Mouse (Mus musculus): ENCODE measurements at regions not wholly inside any gene's neighbourhood (a gene's known extent, or its start where the extent isn't known, plus 50 kb on each side); places are given as distances from the start of the nearest gene placed in this dataset.

GRCm38 (mm10) chr5:75862630-75862991 is 115.6 kb downstream of the Kdr start:
- H3K27me3 ChIP-seq (replicated peaks): no peaks in the 10 kb centered on the region
- no peaks in the 10 kb centered on the region for H3K4me1 ChIP-seq (ENCODE audit: control insufficient read depth in 1 of 2, insufficient read depth in 2 of 2)
- no peaks in the 10 kb centered on the region for H3K79me2 ChIP-seq (replicated peaks; ENCODE audit: control insufficient read depth, extremely low read depth, insufficient read depth, poor library complexity, severe bottlenecking)
- TF ChIP-seq UBTF (IDR thresholded peaks at IDR 0.05; ENCODE audit: low read depth, low read length): no peak
- no peak for TF ChIP-seq BHLHE40 (IDR thresholded peaks at IDR 0.05; ENCODE audit: low read depth, low read length)
- TF ChIP-seq SMC3 (IDR thresholded peaks at IDR 0.05; ENCODE audit: low read depth, low read length): peak; percentile 66
- no peak for TF ChIP-seq NELFE (IDR thresholded peaks at IDR 0.05; ENCODE audit: low read depth, low read length)
- TF ChIP-seq RAD21 (IDR thresholded peaks at IDR 0.05; ENCODE audit: low read depth, low read length): peak; percentile 73
- TF ChIP-seq USF2 (conservative IDR thresholded peaks at IDR 0.05; ENCODE audit: low read depth, low read length): no peak
- no peak for TF ChIP-seq MXI1 (IDR thresholded peaks at IDR 0.05; ENCODE audit: low read depth, low read length)
- peak; percentile 50 to 70 for TF ChIP-seq CTCF (conservative IDR thresholded peaks at IDR 0.05 in 1 of 2, IDR thresholded peaks at IDR 0.05 in 1 of 2; ENCODE audit: low read depth in 2 of 2, low read length in 2 of 2)
- H3K4me3 ChIP-seq (replicated peaks in 1 of 3; ENCODE audit: low read depth in 2 of 3, low read length in 2 of 3, poor library complexity in 1 of 3): no peak overlapping the region
- dilution Hi-C loops (cut with MboI; ENCODE audit: extremely low pct_ligation_motif_present, extremely low pct_unique_long_range_greater_than_20kb, low sequenced_read_pairs) (no loop called here), in situ Hi-C loops (cut with MboI; ENCODE audit: low pct_ligation_motif_present, low pct_unique_long_range_greater_than_20kb, low sequenced_read_pairs) (loop anchor here (10.0 kb wide), 1 partner anchor 252 kb away; no protein-coding TSS in a partner anchor)
- peak; percentile 52 for DNase-seq (ENCODE audit: extremely low read depth)
- no peak overlapping the region for H3K4me2 ChIP-seq (ENCODE audit: insufficient read depth, low read depth, poor library complexity, severe bottlenecking)
- H3K36me3 ChIP-seq (replicated peaks in 1 of 2; ENCODE audit: control insufficient read depth in 1 of 2, insufficient read depth in 1 of 2, low read length in 1 of 2): no peaks in the 10 kb centered on the region
- H3K27ac ChIP-seq (ENCODE audit: insufficient read depth, low read depth): no peak overlapping the region
- no peaks in the 10 kb centered on the region for H3K9me3 ChIP-seq (replicated peaks; ENCODE audit: low read length)
- no peak overlapping the region for H3K9ac ChIP-seq (ENCODE audit: insufficient read depth, low read depth)

DNA sequence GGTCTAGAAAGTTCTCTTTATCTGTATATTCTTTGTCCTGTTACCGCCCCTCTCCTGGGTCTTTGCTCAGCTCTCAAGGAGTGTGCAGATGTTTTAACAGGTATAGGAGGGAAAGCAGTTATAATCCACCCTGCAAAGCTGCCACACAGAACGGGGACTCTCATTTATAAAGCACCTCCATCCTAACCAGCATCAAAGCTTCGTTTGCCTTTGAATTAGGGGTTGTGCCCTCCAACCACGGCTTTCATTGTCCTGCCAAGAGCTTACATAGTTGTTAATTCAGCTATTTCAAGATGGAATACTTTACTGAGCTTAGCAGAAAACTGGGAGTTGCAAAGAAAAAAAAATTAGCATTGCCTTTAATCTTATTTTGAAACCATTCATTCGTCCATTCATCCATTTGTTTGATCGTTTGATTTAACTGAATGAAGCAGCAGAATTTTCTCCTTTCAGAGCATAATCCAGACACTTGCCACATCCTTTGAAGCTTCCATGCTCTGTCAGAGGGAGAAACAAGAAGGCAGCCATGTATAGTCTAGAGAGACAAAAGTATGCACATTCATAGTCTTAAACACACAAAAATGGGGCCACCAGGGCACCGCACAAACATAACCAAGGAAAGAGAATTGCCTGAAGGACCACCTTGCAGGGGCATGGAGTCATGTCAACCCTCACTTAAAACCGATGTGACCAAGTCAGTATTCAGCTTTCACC is 116.2 kb downstream of the Kdr start:
- Histone ChIP-seq H3K36me3 (replicated peaks in 1 of 2; ENCODE audit: control insufficient read depth in 1 of 2, insufficient read depth in 1 of 2, low read length in 1 of 2) (no peaks in the 10 kb centered on the region), H3K4me3 (replicated peaks in 1 of 3; ENCODE audit: low read depth in 2 of 3, low read length in 2 of 3, poor library complexity in 1 of 3) (no peak overlapping the region), H3K4me1 (ENCODE audit: control insufficient read depth in 1 of 2, insufficient read depth in 2 of 2) (no peaks in the 10 kb centered on the region), H3K27me3 (replicated peaks) (no peaks in the 10 kb centered on the region), H3K9ac (ENCODE audit: insufficient read depth, low read depth) (no peak overlapping the region), H3K79me2 (replicated peaks; ENCODE audit: control insufficient read depth, extremely low read depth, insufficient read depth, poor library complexity, severe bottlenecking) (no peaks in the 10 kb centered on the region), H3K27ac (ENCODE audit: insufficient read depth, low read depth) (no peak overlapping the region), H3K4me2 (ENCODE audit: insufficient read depth, low read depth, poor library complexity, severe bottlenecking) (no peak overlapping the region), H3K9me3 (replicated peaks; ENCODE audit: low read length) (no peaks in the 10 kb centered on the region)
- TF ChIP-seq NRF1 (IDR thresholded peaks at IDR 0.05; ENCODE audit: low read depth, low read length): no peak
- TF ChIP-seq EP300 (IDR thresholded peaks at IDR 0.05; ENCODE audit: low read length): no peak
- no peak for TF ChIP-seq KAT2A (IDR thresholded peaks at IDR 0.05; ENCODE audit: insufficient replicate concordance, low read length)
- no peak for TF ChIP-seq RAD21 (IDR thresholded peaks at IDR 0.05; ENCODE audit: low read depth, low read length)
- TF ChIP-seq CHD2 (IDR thresholded peaks at IDR 0.05; ENCODE audit: low read length): no peak
- TF ChIP-seq ZNF384 (IDR thresholded peaks at IDR 0.05; ENCODE audit: low read depth, low read length): no peak
- no peak for TF ChIP-seq USF2 (conservative IDR thresholded peaks at IDR 0.05; ENCODE audit: low read depth, low read length)
- no peak for TF ChIP-seq MAZ (IDR thresholded peaks at IDR 0.05; ENCODE audit: low read depth, low read length)
- TF ChIP-seq UBTF (IDR thresholded peaks at IDR 0.05; ENCODE audit: low read depth, low read length): no peak
- no peak for TF ChIP-seq SMC3 (IDR thresholded peaks at IDR 0.05; ENCODE audit: low read depth, low read length)
- TF ChIP-seq BHLHE40 (IDR thresholded peaks at IDR 0.05; ENCODE audit: low read depth, low read length): no peak
- no peak for TF ChIP-seq NELFE (IDR thresholded peaks at IDR 0.05; ENCODE audit: low read depth, low read length)
- TF ChIP-seq TCF12 (IDR thresholded peaks at IDR 0.05; ENCODE audit: low read depth, low read length): no peak
- no peak for TF ChIP-seq IRF4 (IDR thresholded peaks at IDR 0.05; ENCODE audit: low read depth, low read length)
- TF ChIP-seq GABPA (IDR thresholded peaks at IDR 0.05; ENCODE audit: insufficient replicate concordance, low read depth, low read length): no peak
- no peak for TF ChIP-seq CTCF (conservative IDR thresholded peaks at IDR 0.05 in 1 of 2, IDR thresholded peaks at IDR 0.05 in 1 of 2; ENCODE audit: low read depth in 2 of 2, low read length in 2 of 2)
- TF ChIP-seq HCFC1 (IDR thresholded peaks at IDR 0.05; ENCODE audit: low read depth, low read length): no peak
- no peak for TF ChIP-seq ETS1 (conservative IDR thresholded peaks at IDR 0.05; ENCODE audit: low read depth, low read length)
- TF ChIP-seq JUN (IDR thresholded peaks at IDR 0.05; ENCODE audit: insufficient read depth, low read depth, low read length): no peak
- no peak for TF ChIP-seq RCOR1 (conservative IDR thresholded peaks at IDR 0.05; ENCODE audit: low read depth, low read length)
- in situ Hi-C loops (cut with MboI; ENCODE audit: low pct_ligation_motif_present, low pct_unique_long_range_greater_than_20kb, low sequenced_read_pairs) (loop anchor here (10.0 kb wide), 1 partner anchor 253 kb away; no protein-coding TSS in a partner anchor), dilution Hi-C loops (cut with MboI; ENCODE audit: extremely low pct_ligation_motif_present, extremely low pct_unique_long_range_greater_than_20kb, low sequenced_read_pairs) (no loop called here)
- no peak for DNase-seq (ENCODE audit: extremely low read depth)

Measured in CH12.LX (cell line).